Mouse (Mus musculus): ENCODE measurements at regions not wholly inside any gene's neighbourhood (a gene's known extent, or its start where the extent isn't known, plus 50 kb on each side); places are given as distances from the start of the nearest gene placed in this dataset.

GRCm38 (mm10) chr12:13083337-13084054 is 141.8 kb upstream of the Mycn start:
- 62% methylated on average over 8 of the region's 8 CpGs for WGBS
- Histone ChIP-seq H3K9me3 (ENCODE audit: control insufficient read depth) (no peaks in the 10 kb centered on the region), H3K27ac (ENCODE audit: low read depth, low read length) (no peak overlapping the region), H3K9ac (ENCODE audit: low read depth, low read length) (no peak overlapping the region), H3K27me3 (replicated peaks; ENCODE audit: control insufficient read depth, insufficient read depth, low read length) (no peaks in the 10 kb centered on the region), H3K4me2 (replicated peaks; ENCODE audit: low read depth) (no peak overlapping the region), H3K4me3 (ENCODE audit: low read depth, low read length) (no peak overlapping the region), H3K36me3 (ENCODE audit: control insufficient read depth, insufficient read depth) (no peaks in the 10 kb centered on the region), H3K4me1 (replicated peaks; ENCODE audit: control insufficient read depth, insufficient read depth, low read length) (no peaks in the 10 kb centered on the region)
- ATAC-seq: no peak
- TF ChIP-seq CTCF (IDR thresholded peaks at IDR 0.05; ENCODE audit: low read depth): no peak

GRCm38 (mm10) chr12:13080791-13081190 is 139.1 kb upstream of the Mycn start:
- H3K4me1 ChIP-seq (replicated peaks; ENCODE audit: control insufficient read depth, insufficient read depth, low read length): no peaks in the 10 kb centered on the region
- H3K4me2 ChIP-seq (replicated peaks; ENCODE audit: low read depth): no peak overlapping the region
- H3K27me3 ChIP-seq (replicated peaks; ENCODE audit: control insufficient read depth, insufficient read depth, low read length): no peaks in the 10 kb centered on the region
- H3K9me3 ChIP-seq (ENCODE audit: control insufficient read depth): no peaks in the 10 kb centered on the region
- H3K27ac ChIP-seq (ENCODE audit: low read depth, low read length): no peak overlapping the region
- no peak overlapping the region for H3K9ac ChIP-seq (ENCODE audit: low read depth, low read length)
- no peak overlapping the region for H3K4me3 ChIP-seq (ENCODE audit: low read depth, low read length)
- 78% methylated on average over 5 of the region's 5 CpGs for WGBS
- ATAC-seq: no peak
- H3K36me3 ChIP-seq (ENCODE audit: control insufficient read depth, insufficient read depth): no peaks in the 10 kb centered on the region
- TF ChIP-seq CTCF (IDR thresholded peaks at IDR 0.05; ENCODE audit: low read depth): no peak

GRCm38 (mm10) chr12:13079832-13080231 is 138.1 kb upstream of the Mycn start:
- Histone ChIP-seq H3K36me3 (ENCODE audit: control insufficient read depth, insufficient read depth) (no peaks in the 10 kb centered on the region), H3K9me3 (ENCODE audit: control insufficient read depth) (no peaks in the 10 kb centered on the region), H3K9ac (ENCODE audit: low read depth, low read length) (no peak overlapping the region), H3K4me3 (ENCODE audit: low read depth, low read length) (no peak overlapping the region), H3K4me1 (replicated peaks; ENCODE audit: control insufficient read depth, insufficient read depth, low read length) (no peaks in the 10 kb centered on the region), H3K4me2 (replicated peaks; ENCODE audit: low read depth) (no peak overlapping the region), H3K27me3 (replicated peaks; ENCODE audit: control insufficient read depth, insufficient read depth, low read length) (no peaks in the 10 kb centered on the region), H3K27ac (ENCODE audit: low read depth, low read length) (no peak overlapping the region)
- no peak for ATAC-seq
- 90% methylated on average over 3 of the region's 3 CpGs for WGBS
- TF ChIP-seq CTCF (IDR thresholded peaks at IDR 0.05; ENCODE audit: low read depth): no peak

GRCm38 (mm10) chr12:13077689-13078088 is 136.0 kb upstream of the Mycn start:
- Histone ChIP-seq H3K9ac (ENCODE audit: low read depth, low read length) (no peak overlapping the region), H3K27me3 (replicated peaks; ENCODE audit: control insufficient read depth, insufficient read depth, low read length) (no peaks in the 10 kb centered on the region), H3K4me2 (replicated peaks; ENCODE audit: low read depth) (no peak overlapping the region), H3K9me3 (ENCODE audit: control insufficient read depth) (no peaks in the 10 kb centered on the region), H3K4me1 (replicated peaks; ENCODE audit: control insufficient read depth, insufficient read depth, low read length) (no peaks in the 10 kb centered on the region), H3K4me3 (ENCODE audit: low read depth, low read length) (no peak overlapping the region), H3K27ac (ENCODE audit: low read depth, low read length) (no peak overlapping the region), H3K36me3 (ENCODE audit: control insufficient read depth, insufficient read depth) (no peaks in the 10 kb centered on the region)
- ATAC-seq: no peak
- 52% methylated on average over 4 of the region's 4 CpGs for WGBS
- TF ChIP-seq CTCF (IDR thresholded peaks at IDR 0.05; ENCODE audit: low read depth): no peak

GRCm38 (mm10) chr12:13076699-13077287 is 135.1 kb upstream of the Mycn start:
- Histone ChIP-seq H3K9me3 (ENCODE audit: control insufficient read depth) (no peaks in the 10 kb centered on the region), H3K4me2 (replicated peaks; ENCODE audit: low read depth) (no peak overlapping the region), H3K9ac (ENCODE audit: low read depth, low read length) (no peak overlapping the region), H3K36me3 (ENCODE audit: control insufficient read depth, insufficient read depth) (no peaks in the 10 kb centered on the region), H3K4me3 (ENCODE audit: low read depth, low read length) (no peak overlapping the region), H3K27ac (ENCODE audit: low read depth, low read length) (no peak overlapping the region), H3K4me1 (replicated peaks; ENCODE audit: control insufficient read depth, insufficient read depth, low read length) (no peaks in the 10 kb centered on the region), H3K27me3 (replicated peaks; ENCODE audit: control insufficient read depth, insufficient read depth, low read length) (no peaks in the 10 kb centered on the region)
- ATAC-seq: no peak
- WGBS: 39% methylated on average over 3 of the region's 3 CpGs
- no peak for TF ChIP-seq CTCF (IDR thresholded peaks at IDR 0.05; ENCODE audit: low read depth)

GRCm38 (mm10) chr12:13073126-13073886 is 131.6 kb upstream of the Mycn start:
- no peak overlapping the region for H3K4me2 ChIP-seq (replicated peaks; ENCODE audit: low read depth)

More at GRCm38 (mm10) chr12:13073126-13073886, 131.6 kb upstream of the Mycn start:
- Histone ChIP-seq H3K9me3 (ENCODE audit: control insufficient read depth) (no peaks in the 10 kb centered on the region), H3K9ac (ENCODE audit: low read depth, low read length) (no peak overlapping the region), H3K4me1 (replicated peaks; ENCODE audit: control insufficient read depth, insufficient read depth, low read length) (no peaks in the 10 kb centered on the region), H3K36me3 (ENCODE audit: control insufficient read depth, insufficient read depth) (no peaks in the 10 kb centered on the region), H3K4me3 (ENCODE audit: low read depth, low read length) (no peak overlapping the region), H3K27ac (ENCODE audit: low read depth, low read length) (no peak overlapping the region), H3K27me3 (replicated peaks; ENCODE audit: control insufficient read depth, insufficient read depth, low read length) (no peaks in the 10 kb centered on the region)
- no peak for TF ChIP-seq CTCF (IDR thresholded peaks at IDR 0.05; ENCODE audit: low read depth)
- no peak for ATAC-seq
- 39% methylated on average over 4 of the region's 4 CpGs for WGBS
